Mouse (Mus musculus) naive thymus-derived CD4-positive, alpha-beta T cell, adult 2 months (primary cell): ENCODE measurements around the gene Dda1.

Experiments
- DNase-seq: peaks from one replicate; pipeline ENCODE4 v3.0.0-alpha.2; 2011; ENCODE audit warnings: low read depth

Dda1 gene

GRCm38 (mm10) chr8:71495811-71496210 lies 26.8 kb downstream of the Dda1 start:
- no peak for DNase-seq

DNA sequence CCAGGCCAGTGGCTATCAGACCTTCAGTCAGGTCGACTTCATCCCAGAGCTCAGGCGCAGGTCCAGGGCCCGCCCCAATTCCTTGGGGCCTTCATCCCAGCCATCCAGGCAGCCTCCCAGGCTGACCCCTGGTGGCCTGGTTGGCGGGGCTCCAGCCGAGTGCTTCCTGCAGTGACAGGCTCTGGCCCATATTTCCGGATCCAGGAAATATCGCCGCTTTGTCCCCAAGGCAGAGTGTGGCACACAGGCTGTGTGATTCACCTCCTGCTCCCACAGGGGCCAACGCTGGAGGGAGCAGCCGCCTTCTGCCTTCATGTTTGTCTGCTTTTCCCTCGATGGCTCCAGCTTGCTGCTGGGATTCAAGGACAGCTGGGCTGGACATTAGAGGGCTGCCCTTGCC lies 27.5 kb downstream of the Dda1 start:
- DNase-seq = no peak

- DNase-seq = no peak
Measured at GRCm38 (mm10) chr8:71497077-71497645, 28.2 kb downstream of the Dda1 start.

DNA sequence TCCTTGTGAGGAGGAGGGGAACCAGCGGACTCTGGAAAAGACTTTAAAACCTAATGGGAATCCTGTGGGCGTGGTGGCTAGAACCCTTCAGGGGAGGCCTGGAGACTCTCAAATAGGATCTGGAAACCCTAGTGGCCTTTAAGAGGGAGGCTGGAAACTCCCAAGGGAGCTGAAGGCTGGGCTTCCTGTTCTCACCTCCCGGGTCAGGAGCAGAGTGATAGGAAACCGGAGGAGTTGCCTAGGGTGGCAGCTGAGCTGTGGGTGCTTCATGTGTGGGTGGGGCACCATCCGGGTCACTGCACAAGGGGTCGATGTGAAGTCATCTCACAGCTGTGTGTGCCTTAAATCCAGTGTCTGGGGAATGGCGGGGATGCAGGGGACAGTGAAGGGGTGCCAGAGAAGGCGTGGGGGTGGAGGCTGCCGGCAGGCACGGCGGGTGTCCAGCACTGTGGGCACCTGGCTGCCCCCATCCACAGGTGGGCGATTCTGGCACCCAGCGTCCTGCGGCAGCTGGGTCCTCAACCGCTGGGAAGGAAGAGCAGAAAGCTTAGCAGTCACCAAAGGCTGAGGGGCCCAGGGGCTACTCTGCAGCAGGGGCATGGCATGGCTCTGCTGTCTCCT lies 29.0 kb downstream of the Dda1 start:
- DNase-seq = no peak

GRCm38 (mm10) chr8:71498816-71499690 lies 30.1 kb downstream of the Dda1 start:
- no peak for DNase-seq

- no peak for DNase-seq
Measured at GRCm38 (mm10) chr8:71504349-71504748, 35.4 kb downstream of the Dda1 start.

GRCm38 (mm10) chr8:71505326-71505725 lies 36.3 kb downstream of the Dda1 start:
- no peak for DNase-seq

DNA sequence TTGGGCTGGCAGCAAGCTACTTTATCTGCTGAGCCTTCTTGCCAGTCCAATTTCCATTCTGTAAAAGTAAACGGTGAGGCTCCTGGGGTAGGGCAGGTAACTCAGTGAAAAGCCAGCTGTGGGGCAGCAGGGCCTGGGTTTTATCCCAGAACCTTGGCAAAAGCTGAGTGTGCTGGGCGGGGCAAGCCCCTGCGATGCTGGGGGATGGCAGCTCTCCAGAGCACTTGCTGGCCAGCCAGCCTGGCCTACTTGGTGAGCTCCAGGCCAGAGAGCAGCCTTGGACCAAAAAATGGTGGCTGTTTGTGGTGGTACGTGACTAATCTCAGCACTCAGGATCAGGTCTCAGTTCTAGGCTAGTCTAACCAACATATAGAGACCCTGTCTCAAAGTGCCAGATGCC lies 37.0 kb downstream of the Dda1 start:
- DNase-seq = no peak

- DNase-seq = no peak
Measured at GRCm38 (mm10) chr8:71507589-71508104, 38.6 kb downstream of the Dda1 start.

DNA sequence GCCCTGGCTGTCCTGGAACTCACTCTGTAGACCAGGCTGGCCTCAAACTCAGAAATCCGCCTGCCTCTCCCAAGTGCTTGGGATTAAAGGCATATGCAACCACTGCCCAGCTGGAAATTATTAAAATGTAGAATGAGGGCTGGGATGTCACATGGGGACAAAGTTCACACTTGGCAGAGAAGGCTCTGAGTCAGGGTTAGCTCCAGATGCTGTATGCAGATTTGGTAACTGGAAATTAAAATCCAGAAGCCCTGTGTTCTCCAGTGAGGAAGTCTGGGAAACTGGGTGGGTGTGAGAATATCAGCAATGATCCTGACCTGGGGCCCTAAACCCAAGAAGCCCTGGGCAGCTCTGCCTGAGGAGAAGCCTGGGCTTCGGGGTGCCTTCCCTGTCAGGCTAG lies 40.3 kb downstream of the Dda1 start:
- DNase-seq = no peak

DNA sequence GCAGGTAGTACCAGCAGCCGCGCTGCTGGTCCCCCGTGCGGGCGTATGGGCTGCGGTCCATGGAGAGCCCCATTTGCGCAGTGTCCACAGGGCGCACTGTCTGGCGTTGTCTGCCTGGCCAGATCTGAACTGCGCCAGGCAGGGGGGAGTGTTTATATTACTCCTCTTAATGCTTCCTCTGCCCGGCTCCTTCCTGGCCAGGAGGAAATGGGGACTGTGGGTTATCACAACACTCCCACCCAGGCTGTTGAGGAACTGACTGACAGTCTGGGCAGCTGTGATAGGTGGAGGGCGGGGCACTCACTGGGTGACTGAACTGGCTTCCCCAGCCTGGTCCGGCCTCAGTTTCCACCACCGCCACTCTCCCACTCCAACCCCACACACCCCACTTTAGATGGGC lies 42.6 kb downstream of the Dda1 start, which contains the start of gene Plvap:
Gene Plvap, minus strand, starts transcription at position 109 of the 400 bp plus-strand sequence.
- no peak for DNase-seq

- DNase-seq = no peak
Measured at GRCm38 (mm10) chr8:71513018-71513754, 44.2 kb downstream of the Dda1 start.

- DNase-seq = no peak
Measured at GRCm38 (mm10) chr8:71515043-71515442, 46.0 kb downstream of the Dda1 start.

DNA sequence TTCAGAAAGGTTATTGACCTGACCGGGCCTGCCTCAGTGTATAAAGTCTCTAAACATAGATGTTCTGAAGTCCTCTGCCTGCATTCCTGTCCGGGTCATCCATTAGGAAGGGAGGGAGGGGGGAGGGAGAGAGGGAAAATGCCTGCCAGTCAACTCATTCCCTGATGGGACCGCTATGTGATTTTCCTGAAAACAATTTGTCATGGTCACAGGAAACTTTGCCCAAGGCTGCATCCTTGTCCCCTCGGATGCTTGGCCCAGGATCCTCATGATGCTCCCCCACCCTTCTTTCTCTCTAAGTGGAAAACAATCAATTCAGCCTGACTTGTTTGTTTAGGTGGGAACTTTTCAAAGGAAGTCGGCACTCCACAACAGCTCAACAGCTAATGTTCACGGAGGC lies 47.8 kb downstream of the Dda1 start:
- no peak for DNase-seq

- peak; percentile 84 for DNase-seq
Measured at GRCm38 (mm10) chr8:71519037-71519825, 50.2 kb downstream of the Dda1 start.

GRCm38 (mm10) chr8:71521634-71522033 lies 52.6 kb downstream of the Dda1 start:
- DNase-seq = peak; percentile 96

GRCm38 (mm10) chr8:71525226-71526050 lies 56.4 kb downstream of the Dda1 start, which contains the start of gene Ccdc194:
Ccdc194 (minus strand) TSS chr8:71525711.
- DNase-seq = no peak
